Mouse (Mus musculus): ENCODE data around the gene Pgpep1l.

GRCm38 (mm10) chr7:68312395-68312794 is 48.4 kb upstream of the Pgpep1l start:
- TF ChIP-seq CTCF (IDR thresholded peaks at IDR 0.05; ENCODE audit: extremely low read depth, insufficient read length, insufficient replicate concordance, low read depth, low read length) (no peak), POLR2A (IDR thresholded peaks at IDR 0.05; ENCODE audit: low read depth, low read length) (no peak)

All from small intestine, adult 2 months (tissue).